Mouse (Mus musculus) heart, adult 2 months (tissue): ENCODE results near the gene Kank1.

Experiments
- CTCF ChIP-seq: fragments of 200-600 bp; IDR thresholded peaks from 2 replicates; pipeline ENCODE4 v1.8.1; 2022; ENCODE audit warnings: antibody characterized with exemption, mild to moderate bottlenecking, moderate library complexity
- POLR2A ChIP-seq: fragments of 200-500 bp; IDR thresholded peaks from 2 replicates; pipeline ENCODE4 v1.6.1; 2011; ENCODE audit warnings: mild to moderate bottlenecking, low read depth, low read length, control low read depth; ENCODE audit not compliant: insufficient read depth

DNA sequence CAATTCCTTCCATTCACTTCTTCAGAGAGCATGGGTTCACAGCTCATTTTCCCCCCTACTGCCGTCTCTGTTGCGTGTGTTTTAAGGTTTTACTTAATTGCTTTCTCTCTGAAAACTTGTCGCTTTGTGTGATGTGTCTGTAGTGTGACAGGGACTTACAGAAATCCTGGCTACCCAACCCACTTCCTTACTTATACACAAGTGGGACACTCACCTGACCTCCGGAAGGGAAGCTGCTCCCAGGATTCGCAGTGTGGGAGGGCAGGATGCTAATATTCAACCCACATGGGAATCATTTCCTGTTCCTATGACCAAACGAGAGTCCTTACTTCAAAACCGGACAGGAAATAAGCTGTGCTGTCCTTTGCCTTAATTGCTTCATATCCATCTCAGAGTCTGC, 195.1 kb downstream of the Kank1 start:
- TF ChIP-seq CTCF (no peak), POLR2A (no peak)
